ENCODE assay signal across 9 mouse cellular contexts in the genomic region with DNA sequence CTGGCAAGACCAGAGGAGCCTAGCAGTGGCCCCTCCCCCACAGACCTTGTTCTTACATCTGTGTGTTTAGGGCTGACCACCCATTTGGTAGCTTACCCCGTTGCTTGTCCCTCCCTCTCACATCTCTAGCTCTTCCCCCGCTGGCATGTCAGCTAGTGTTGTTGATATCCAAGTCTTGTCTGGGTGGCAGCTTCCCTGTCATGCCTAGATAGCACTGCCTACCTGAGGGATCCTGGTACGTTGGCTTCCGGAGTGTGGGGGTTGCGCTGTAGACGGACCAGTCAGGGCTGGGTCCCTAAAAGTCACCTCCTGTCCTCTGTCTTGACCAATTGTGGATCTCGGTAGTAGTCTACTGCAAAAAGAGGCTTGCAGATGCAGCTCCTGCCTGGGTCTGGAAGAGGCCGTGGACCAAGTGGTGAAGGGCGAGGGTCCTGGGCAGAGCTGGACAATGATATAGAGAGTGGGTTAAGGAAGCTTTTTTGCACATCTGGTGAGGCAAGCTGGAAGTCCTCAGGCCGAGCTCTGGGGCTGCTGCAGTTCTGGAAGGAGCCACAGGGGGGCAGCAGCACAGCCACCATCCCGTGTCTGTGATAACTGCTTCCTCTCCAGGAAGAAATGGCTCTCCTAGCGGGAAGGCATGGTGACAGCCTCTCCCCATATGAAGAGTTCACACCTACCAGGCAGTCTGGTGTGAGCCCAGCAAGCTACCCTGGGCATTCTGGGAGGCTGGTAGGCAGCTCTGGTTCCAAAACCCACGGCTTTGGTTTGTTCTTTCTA. TPM values are rescaled to one million over a fixed set of nuclear protein-coding genes. Genes with fewer than 3 reads are reported as not detected.
DNase-seq lines count a peak whose midpoint lies in the region; ATAC-seq and TF ChIP-seq lines count a peak whose summit lies in the region.
"Had no signal": no experiment of that assay in that cellular context is flagged by ENCODE, and none has a peak within 500 bp of the region (broad histone marks: within the 10 kb centered on the region; RNA-seq: fewer than 3 reads in every experiment).

No protein-coding gene starts in this region.

- intact Hi-C loops in heart, postnatal 25 days (cut with DNase I), result no loop called here
- intact Hi-C loops in left cerebral cortex, postnatal 10 days (cut with DNase I), result no loop called here

- peak; percentile 83 for DNase-seq in hindbrain, embryonic 10.5 days (ENCODE audit: low spot score)
- DNase-seq in forebrain, embryonic 10.5 days (ENCODE audit: extremely low spot score, low spot score), result peak; percentile 75
- DNase-seq in heart, postnatal 25 days (ENCODE audit: low spot score), result peak; percentile 38
- peak; percentile 75 to 78 for DNase-seq in left cerebral cortex, postnatal 10 days (ENCODE audit: extremely low spot score in 1 of 2, low spot score in 2 of 2)
- DNase-seq in spleen, adult 18-20 months, result peak; percentile 52 to 80

- peaks cover 99% of the 10 kb centered on the region for H3K36me3 ChIP-seq in hindbrain, embryonic 10.5 days
- peaks cover 41% of the 10 kb centered on the region for H3K36me3 ChIP-seq in hindbrain, embryonic 16.5 days (ENCODE audit: control insufficient read depth, insufficient read depth, low read length)
- H3K36me3 ChIP-seq in forebrain, embryonic 10.5 days (replicated peaks), result peaks cover 95% of the 10 kb centered on the region
- peaks cover 88% of the 10 kb centered on the region for H3K36me3 ChIP-seq in midbrain, embryonic 13.5 days

- peak overlapping the region; percentile 71 for H3K27ac ChIP-seq in hindbrain, embryonic 10.5 days
- no peak overlapping the region for H3K27ac ChIP-seq in hindbrain, embryonic 16.5 days (ENCODE audit: low read depth, low read length)
- H3K27ac ChIP-seq in bone marrow, adult 2 months (ENCODE audit: control insufficient read depth, insufficient read depth, low read depth, low read length, poor library complexity), result no peak overlapping the region; the same call in 1 of the 2 replicates
- H3K27ac ChIP-seq in forebrain, embryonic 10.5 days, result no peak overlapping the region; the same call in 1 of the 2 replicates
- peak overlapping the region; percentile 7; the same call in 1 of the 2 replicates for H3K27ac ChIP-seq in midbrain, embryonic 13.5 days
- H3K27ac ChIP-seq: limb, embryonic 15.5 days had no signal

- no peak overlapping the region for H3K4me3 ChIP-seq in hindbrain, embryonic 10.5 days
- no peak overlapping the region for H3K4me3 ChIP-seq in hindbrain, embryonic 16.5 days (ENCODE audit: low read length)
- no peak overlapping the region for H3K4me3 ChIP-seq in bone marrow, adult 2 months (replicated peaks; ENCODE audit: control insufficient read depth, low read depth, low read length)
- H3K4me3 ChIP-seq in forebrain, embryonic 10.5 days, result no peak overlapping the region
- H3K4me3 ChIP-seq in midbrain, embryonic 13.5 days (replicated peaks), result no peak overlapping the region
- H3K4me3 ChIP-seq: limb, embryonic 15.5 days had no signal

- H3K4me1 ChIP-seq in hindbrain, embryonic 10.5 days (replicated peaks), result peaks cover 95% of the 10 kb centered on the region
- peaks cover 9% of the 10 kb centered on the region for H3K4me1 ChIP-seq in hindbrain, embryonic 16.5 days (ENCODE audit: control insufficient read depth, insufficient read depth, low read depth, low read length)
- H3K4me1 ChIP-seq in bone marrow, adult 2 months (ENCODE audit: control insufficient read depth, insufficient read depth, low read length), result peaks cover 5% of the 10 kb centered on the region
- H3K4me1 ChIP-seq in forebrain, embryonic 10.5 days, result peaks cover 76% of the 10 kb centered on the region
- H3K4me1 ChIP-seq in midbrain, embryonic 13.5 days (replicated peaks), result peaks cover 44% of the 10 kb centered on the region

- no peak for ATAC-seq in hindbrain, embryonic 16.5 days
- no peak for ATAC-seq in midbrain, embryonic 13.5 days

- WGBS in hindbrain, embryonic 10.5 days, result 61% methylated on average over 13 of the region's 13 CpGs
- 58% methylated on average over 13 of the region's 13 CpGs for WGBS in hindbrain, embryonic 16.5 days
- WGBS in bone marrow, adult 2 months, result 62% methylated on average over 13 of the region's 13 CpGs
- 65% methylated on average over 13 of the region's 13 CpGs for WGBS in forebrain, embryonic 10.5 days
- WGBS in midbrain, embryonic 13.5 days, result 60% methylated on average over 13 of the region's 13 CpGs

- peaks cover 3% of the 10 kb centered on the region; the same call in 1 of the 2 replicates for H3K27me3 ChIP-seq in hindbrain, embryonic 10.5 days (ENCODE audit: insufficient read depth, poor library complexity, severe bottlenecking)
- H3K27me3 ChIP-seq in hindbrain, embryonic 16.5 days (replicated peaks; ENCODE audit: control insufficient read depth, insufficient read depth, low read length), result no peaks in the 10 kb centered on the region
- H3K27me3 ChIP-seq in forebrain, embryonic 10.5 days (ENCODE audit: poor library complexity, severe bottlenecking), result 0 out of 2 replicates have a peak, but pooled peaks cover 4% of the 10 kb centered on the region
- H3K27me3 ChIP-seq in midbrain, embryonic 13.5 days, result no peaks in the 10 kb centered on the region
- H3K27me3 ChIP-seq: limb, embryonic 15.5 days had no signal

- H3K9me3 ChIP-seq in hindbrain, embryonic 10.5 days, result no peaks in the 10 kb centered on the region
- no peaks in the 10 kb centered on the region for H3K9me3 ChIP-seq in hindbrain, embryonic 16.5 days (ENCODE audit: control insufficient read depth, low read length)
- peaks cover 12% of the 10 kb centered on the region; the same call in 1 of the 2 replicates for H3K9me3 ChIP-seq in forebrain, embryonic 10.5 days
- no peaks in the 10 kb centered on the region for H3K9me3 ChIP-seq in midbrain, embryonic 13.5 days
- H3K9me3 ChIP-seq: limb, embryonic 15.5 days had no signal

- no peak overlapping the region for H3K4me2 ChIP-seq in hindbrain, embryonic 16.5 days (ENCODE audit: low read length)
- H3K4me2 ChIP-seq in midbrain, embryonic 13.5 days (replicated peaks), result no peak overlapping the region
- H3K4me2 ChIP-seq: limb, embryonic 15.5 days had no signal

- no peak overlapping the region for H3K9ac ChIP-seq in hindbrain, embryonic 16.5 days (ENCODE audit: low read depth, low read length)
- no peak overlapping the region for H3K9ac ChIP-seq in midbrain, embryonic 13.5 days (replicated peaks)
- H3K9ac ChIP-seq: limb, embryonic 15.5 days had no signal

- no peak for TF ChIP-seq POLR2A in bone marrow, adult 2 months (IDR thresholded peaks at IDR 0.05; ENCODE audit: borderline replicate concordance, control insufficient read depth, low read depth, low read length)

- TF ChIP-seq CTCF in bone marrow, adult 2 months (IDR thresholded peaks at IDR 0.05; ENCODE audit: control insufficient read depth, insufficient read depth, low read length), result peak; percentile 84

RNA-seq across cellular contexts. Expression of a gene that starts 19.0 kb away (rescaled TPM):
- 138 and 165 TPM in 2 replicates for polyA plus RNA-seq in hindbrain, embryonic 10.5 days (2016; fragmentation: Nextera tagmentation; extraction: Ambion mirVana)
- polyA plus RNA-seq in hindbrain, embryonic 16.5 days (2015; fragmentation: Nextera tagmentation; extraction: Ambion mirVana), result 20.6 and 22.0 TPM in 2 replicates
- polyA plus RNA-seq in bone marrow, adult 2 months (2011; ENCODE audit: insufficient read depth, insufficient read length, low replicate concordance, missing spikeins), result 14.7 and 20.0 TPM in 2 replicates
- 154 and 158 TPM in 2 replicates for polyA plus RNA-seq in forebrain, embryonic 10.5 days (2016; fragmentation: Nextera tagmentation; extraction: Ambion mirVana)
- total RNA-seq in heart, postnatal 25 days (2021), result 1 to 10 TPM; 1.2 to 1.5 TPM
- 1 to 10 TPM; 2.3 to 2.9 TPM for total RNA-seq in left cerebral cortex, postnatal 10 days (2021)
- 36.7 and 37.9 TPM in 2 replicates for polyA plus RNA-seq in midbrain, embryonic 13.5 days (2015; fragmentation: Nextera tagmentation; extraction: Ambion mirVana)

Comparison
In these comparisons a context has a peak if more than half of its experiments do, and no peak if none do; other contexts are left out.
1. H3K27ac ChIP-seq: peak in hindbrain, embryonic 10.5 days (single experiment) and midbrain, embryonic 13.5 days (single experiment); none in hindbrain, embryonic 16.5 days (single experiment), bone marrow, adult 2 months (single experiment) and forebrain, embryonic 10.5 days (single experiment).
2. Peak in every context shown above with its lines, with median percentiles within 50 percentile points of each other: DNase-seq.